Mouse (Mus musculus) gastrocnemius, adult 2 months (tissue): Measurements from ENCODE around the gene Cyb5d1. TPM values are rescaled to one million over a fixed set of nuclear protein-coding genes. Genes with fewer than 3 reads are reported as not detected.
"Not testable (repeated sequence)": the region's sequence is repeated elsewhere in the genome, so short reads cannot be mapped to it uniquely, and the experiment has no call there.

Experiments
- DNase-seq: peaks from one replicate; pipeline ENCODE4 v3.0.0; 2022
- H3K27ac ChIP-seq: fragments of 200-600 bp; 2 replicates; pipeline ENCODE4 v1.8.1; 2022; ENCODE audit warnings: mild to moderate bottlenecking
- H3K4me3 ChIP-seq: fragments of 200-600 bp; 2 replicates; pipeline ENCODE4 v1.8.1; 2022; ENCODE audit warnings: mild to moderate bottlenecking, moderate library complexity
- CTCF ChIP-seq: fragments of 200-600 bp; IDR thresholded peaks from 2 replicates; pipeline ENCODE4 v1.8.1; 2022; ENCODE audit warnings: antibody characterized with exemption, mild to moderate bottlenecking, moderate library complexity
- intact Hi-C: fragments of 180-260 bp; cut with DNase I; formaldehyde crosslinking; loops from one replicate; pipeline ENCODE4 v1.15.1; 2025
- long read RNA-seq, 2 experiments: library from polyadenylated mRNA; stranded (forward); transcript quantifications; one replicate each; pipeline ENCODE4 v2.0.0; 2021
- total RNA-seq, 2 experiments: library from RNA; stranded (reverse); gene quantifications; 2 replicates each; pipeline ENCODE4 v1.2.3; 2021

Cyb5d1 gene
- total RNA-seq, result 10 to 100 TPM; 34.9 to 36.0 TPM
- long read RNA-seq, experiment 1, transcript Cyb5d1-201 (4 exons, 753 nt), result major isoform, 27 of 30 reads
- long read RNA-seq, experiment 1, partial matches to known transcripts, result 0 of 30 reads
- long read RNA-seq, experiment 1, other reads (novel, unspliced or antisense), result 3 of 30 reads
- long read RNA-seq, experiment 2, transcript Cyb5d1-201 (4 exons, 753 nt), result major isoform, 21 of 27 reads
- long read RNA-seq, experiment 2, partial matches to known transcripts, result 1 of 27 reads
- long read RNA-seq, experiment 2, other reads (novel, unspliced or antisense), result 5 of 27 reads

DNA sequence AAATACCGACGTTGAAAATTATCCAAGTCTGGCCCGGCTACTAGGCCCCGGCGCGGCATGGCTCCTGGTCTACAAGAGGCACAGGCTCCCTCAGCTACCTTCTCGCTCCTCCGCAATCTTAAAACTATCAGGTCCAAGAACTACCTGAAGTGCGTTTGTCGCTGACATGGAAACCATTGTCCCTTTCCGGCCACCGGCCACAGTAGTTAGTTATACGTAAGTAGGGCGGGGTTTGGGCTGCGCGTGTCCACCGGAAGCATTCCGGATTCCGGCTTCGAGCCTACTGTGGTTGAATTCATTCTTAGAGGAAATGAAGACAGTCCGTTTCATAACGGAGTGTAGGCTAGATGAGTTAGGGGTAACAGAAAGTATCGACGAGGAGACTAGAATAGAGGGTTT is at the start of gene Cyb5d1, which contains the start of gene Naa38:
Gene Cyb5d1 (minus strand): TSS at position 397 of the 399 bp plus-strand sequence.
Gene Naa38 (plus strand): TSS at position 253 of the 399 bp plus-strand sequence.
- intact Hi-C loops, result not testable (repeated sequence)
- H3K4me3 ChIP-seq, result peak within 1 kb of the TSS; percentile 85
- peak; percentile 92 for DNase-seq
- peak within 1 kb of the TSS; percentile 96 for H3K27ac ChIP-seq

DNA sequence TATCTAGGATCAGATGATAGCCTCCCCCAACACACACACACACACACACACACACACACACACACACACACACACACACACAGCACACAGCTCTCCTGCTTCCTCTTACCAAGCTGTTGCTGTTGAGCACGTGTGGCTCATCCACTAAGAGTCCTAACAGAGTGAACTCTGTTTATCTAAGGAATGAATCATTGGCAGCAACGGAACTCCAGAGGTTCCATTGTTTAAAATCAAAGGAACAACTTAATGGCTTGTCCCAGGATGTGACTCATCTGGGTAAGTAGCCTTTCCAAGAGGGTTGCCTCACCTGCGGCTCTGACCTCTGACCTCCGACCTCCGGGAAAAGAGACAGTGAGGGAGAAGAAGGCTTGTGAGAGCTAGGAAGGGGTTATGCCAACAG is 47.9 kb upstream of the Cyb5d1 start:
- no peak for DNase-seq
- no peak for TF ChIP-seq CTCF
- Histone ChIP-seq H3K4me3 (no peak overlapping the region), H3K27ac (0 out of 2 replicates have a peak overlapping the region, but pooled peaks have one; percentile 24)
- intact Hi-C loops, result loop anchor here (5.0 kb wide), 1 partner anchor 69 kb away; no protein-coding TSS in a partner anchor

- no peak for DNase-seq
- Histone ChIP-seq H3K27ac (no peak overlapping the region), H3K4me3 (no peak overlapping the region)
- intact Hi-C loops, result no loop called here
- no peak for TF ChIP-seq CTCF
Observed at GRCm38 (mm10) chr11:69437291-69437690, 41.9 kb upstream of the Cyb5d1 start.

DNA sequence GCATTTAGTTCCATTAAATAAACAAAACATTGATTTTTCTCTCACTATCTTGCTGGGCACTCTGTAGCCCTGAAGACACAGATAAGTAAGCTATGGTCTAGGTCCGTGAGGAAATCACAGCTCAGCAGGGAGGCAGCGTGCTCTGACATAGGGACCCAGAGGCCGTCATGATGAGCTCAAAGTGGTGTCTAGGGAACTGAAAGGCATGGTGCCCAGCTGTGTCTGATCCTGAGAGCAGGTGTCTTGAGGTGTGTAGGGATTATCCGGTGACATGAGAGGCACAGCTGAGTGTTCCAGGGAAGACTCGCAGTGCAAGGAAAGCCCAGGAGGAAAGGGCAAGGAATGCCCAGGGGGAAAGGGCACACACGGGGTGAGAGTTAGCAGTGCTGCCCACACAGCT is 37.8 kb upstream of the Cyb5d1 start:
- Histone ChIP-seq H3K4me3 (no peak overlapping the region), H3K27ac (no peak overlapping the region)
- intact Hi-C loops, result loop anchor here (5.0 kb wide), 1 partner anchor 161 kb away; no protein-coding TSS in a partner anchor
- TF ChIP-seq CTCF, result no peak
- no peak for DNase-seq

DNA sequence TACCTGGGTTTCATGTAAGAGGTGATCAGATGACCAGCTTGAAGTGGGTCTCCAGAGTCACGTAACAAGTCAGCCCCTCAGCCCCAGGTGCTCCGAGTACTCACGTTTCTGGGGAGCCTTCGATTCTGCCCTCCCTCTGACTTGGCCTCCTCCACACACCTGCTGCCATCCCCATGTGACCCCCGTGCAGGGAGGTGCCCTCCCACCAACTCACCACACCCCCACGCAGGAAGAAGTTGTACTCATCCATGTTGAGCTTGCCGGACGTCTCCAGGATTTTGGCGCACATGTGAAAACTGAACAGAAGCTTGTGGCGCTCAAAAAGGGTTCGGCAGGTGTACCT is 37.2 kb upstream of the Cyb5d1 start:
- H3K4me3 ChIP-seq, result no peak overlapping the region
- TF ChIP-seq CTCF, result no peak
- no peak for DNase-seq
- intact Hi-C loops, result loop anchor here (1.0 to 5.0 kb wide), 2 partner anchors 31 to 160 kb away; no protein-coding TSS in a partner anchor
- no peak overlapping the region for H3K27ac ChIP-seq

DNA sequence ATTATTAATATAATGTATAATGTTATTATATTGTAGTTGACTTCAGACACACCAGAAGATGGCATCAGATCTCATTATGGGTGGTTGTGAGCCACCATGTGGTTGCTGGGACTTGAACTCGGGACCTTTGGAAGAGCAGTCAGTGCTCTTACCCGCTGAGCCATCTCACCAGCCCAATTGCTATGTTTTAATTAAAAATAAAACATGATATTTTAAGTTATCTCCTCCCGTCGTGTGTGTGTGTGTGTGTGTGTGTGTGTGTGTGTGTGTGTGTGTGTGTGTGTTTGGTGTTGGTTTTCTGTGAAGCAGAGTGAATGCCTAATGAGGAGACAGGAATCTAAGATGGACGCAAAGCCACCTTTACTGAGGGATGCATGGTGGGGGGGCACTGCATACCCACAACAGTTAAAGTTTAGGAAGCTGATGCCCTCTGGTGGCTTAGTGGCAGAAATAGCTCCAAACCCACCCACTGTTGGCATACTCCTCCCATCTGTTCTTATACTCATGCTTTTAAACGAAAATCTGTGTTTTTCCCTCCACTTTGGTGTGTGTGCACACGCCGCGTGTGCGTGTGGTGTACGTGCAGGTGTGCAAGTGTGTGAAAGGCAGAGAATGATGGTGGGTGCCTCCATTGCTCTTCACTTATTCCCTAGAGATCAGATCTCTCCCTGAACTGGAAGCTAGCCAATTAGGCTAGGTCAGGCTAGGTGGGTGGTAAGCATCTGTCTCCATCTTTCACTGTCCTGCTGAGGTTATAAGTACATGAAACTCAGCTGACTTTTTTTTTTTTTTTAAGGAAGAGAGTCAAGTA is 36.6 kb upstream of the Cyb5d1 start:
- intact Hi-C loops, result loop anchor here (1.0 to 5.0 kb wide), 2 partner anchors 31 to 160 kb away; no protein-coding TSS in a partner anchor
- peak; percentile 70 for DNase-seq
- Histone ChIP-seq H3K27ac (no peak overlapping the region), H3K4me3 (no peak overlapping the region)
- TF ChIP-seq CTCF, result peak; percentile 79

DNA sequence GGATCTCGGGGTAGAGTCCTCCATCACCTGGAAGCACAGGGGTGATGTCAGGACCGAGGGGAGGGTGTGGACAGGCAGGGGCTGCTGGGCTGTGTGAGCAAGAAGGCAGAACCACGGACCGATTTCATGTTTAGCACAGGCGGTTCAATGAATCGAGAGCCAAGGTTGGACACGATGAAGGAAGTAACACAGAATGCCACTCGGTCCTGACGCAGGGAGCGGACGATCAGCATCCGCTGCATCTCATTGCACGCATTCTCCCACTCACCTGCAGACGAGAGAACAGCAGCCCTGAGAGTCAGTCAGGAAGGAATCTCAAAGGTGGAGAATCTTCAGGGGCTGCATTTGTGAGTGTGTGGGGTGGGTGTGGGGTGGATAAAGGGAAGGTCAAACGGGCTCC is 35.2 kb upstream of the Cyb5d1 start:
- H3K27ac ChIP-seq, result no peak overlapping the region
- no peak for DNase-seq
- intact Hi-C loops, result loop anchor here (5.0 kb wide), 1 partner anchor 158 kb away; no protein-coding TSS in a partner anchor
- TF ChIP-seq CTCF, result no peak
- no peak overlapping the region for H3K4me3 ChIP-seq

DNA sequence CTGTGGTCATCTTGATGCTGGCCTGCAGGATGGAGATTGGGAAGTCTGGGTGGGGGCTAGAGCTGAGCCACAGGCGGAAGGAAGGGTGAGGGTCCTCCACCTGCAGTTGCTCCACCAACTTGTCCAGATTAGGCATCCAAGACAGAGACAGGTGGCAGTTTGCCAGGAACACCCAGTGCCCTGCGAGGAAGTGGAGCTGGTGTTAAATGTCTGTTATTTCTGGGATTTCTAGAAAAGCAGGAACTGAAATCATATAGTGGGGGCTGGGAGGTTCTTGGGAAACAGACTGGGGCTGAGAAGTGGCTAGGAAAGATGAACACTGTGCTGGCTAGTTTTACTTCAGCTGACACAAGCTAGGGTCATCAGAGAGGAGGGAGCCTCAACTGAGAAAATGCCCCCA is 33.9 kb upstream of the Cyb5d1 start:
- H3K27ac ChIP-seq, result no peak overlapping the region
- TF ChIP-seq CTCF, result no peak
- H3K4me3 ChIP-seq, result no peak overlapping the region
- DNase-seq, result peak; percentile 60
- intact Hi-C loops, result no loop called here

GRCm38 (mm10) chr11:69428751-69429150 is 33.3 kb upstream of the Cyb5d1 start:
- TF ChIP-seq CTCF, result no peak

GRCm38 (mm10) chr11:69426246-69426645 is 30.8 kb upstream of the Cyb5d1 start:
- no peak for DNase-seq
- H3K4me3 ChIP-seq, result no peak overlapping the region
- TF ChIP-seq CTCF, result no peak
- no peak overlapping the region for H3K27ac ChIP-seq
- intact Hi-C loops, result no loop called here

More at GRCm38 (mm10) chr11:69428751-69429150, 33.3 kb upstream of the Cyb5d1 start:
- H3K4me3 ChIP-seq, result no peak overlapping the region
- H3K27ac ChIP-seq, result no peak overlapping the region
- intact Hi-C loops, result no loop called here
- DNase-seq, result peak; percentile 66

- no peak for DNase-seq
- no peak overlapping the region for H3K4me3 ChIP-seq
- H3K27ac ChIP-seq, result no peak overlapping the region
- intact Hi-C loops, result no loop called here
- no peak for TF ChIP-seq CTCF
Observed at GRCm38 (mm10) chr11:69423885-69424284, 28.5 kb upstream of the Cyb5d1 start.

DNA sequence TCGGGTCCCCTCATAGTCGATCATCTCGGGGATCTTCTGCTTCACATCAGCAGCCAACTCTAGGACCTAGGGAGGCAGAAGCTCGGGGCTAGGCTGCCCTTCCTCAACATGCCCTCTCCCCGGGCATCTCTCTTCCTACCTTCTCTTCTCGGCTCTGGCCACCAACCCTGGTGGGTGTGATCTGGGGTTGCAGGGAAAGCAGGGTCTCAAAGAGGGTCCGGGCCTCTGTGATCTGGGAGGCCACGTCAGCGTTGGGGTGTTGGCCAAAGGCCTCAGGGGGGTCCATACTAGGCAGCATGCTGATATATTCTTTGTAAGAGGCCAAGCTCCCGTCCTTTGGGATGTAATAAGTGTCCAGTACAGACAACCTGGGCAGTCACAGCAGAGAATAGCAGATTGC is 27.4 kb upstream of the Cyb5d1 start:
- H3K27ac ChIP-seq, result no peak overlapping the region
- TF ChIP-seq CTCF, result no peak
- intact Hi-C loops, result no loop called here
- DNase-seq, result no peak
- no peak overlapping the region for H3K4me3 ChIP-seq
